ENCODE assay signal across 18 mouse cellular contexts in genomic region chr6:29974836-29975235, GRCm38 (mm10). TPM values are rescaled to one million over a fixed set of nuclear protein-coding genes. Genes with fewer than 3 reads are reported as not detected.
DNase-seq lines count a peak whose midpoint lies in the region; ATAC-seq and TF ChIP-seq lines count a peak whose summit lies in the region.
"Had no signal": no experiment of that assay in that cellular context is flagged by ENCODE, and none has a peak within 500 bp of the region (broad histone marks: within the 10 kb centered on the region; RNA-seq: fewer than 3 reads in every experiment).

No protein-coding gene starts in this region.

- peak; percentile 50; the same call in 1 of the 2 replicates for TF ChIP-seq CTCF in kidney, postnatal 0 days (IDR thresholded peaks at IDR 0.05; ENCODE audit: low read depth)

- no peak overlapping the region for H3K9ac ChIP-seq in kidney, postnatal 0 days (ENCODE audit: low read depth, low read length)
- H3K9ac ChIP-seq: hindbrain, embryonic 12.5 days; lung, embryonic 15.5 days; midbrain, embryonic 13.5 days had no signal

- H3K27me3 ChIP-seq in kidney, postnatal 0 days (ENCODE audit: insufficient read depth, low read length) = no peaks in the 10 kb centered on the region
- no peaks in the 10 kb centered on the region for H3K27me3 ChIP-seq in embryonic facial prominence, embryonic 10.5 days (replicated peaks; ENCODE audit: low read depth, poor library complexity, severe bottlenecking)
- H3K27me3 ChIP-seq: hindbrain, embryonic 12.5 days; lung, embryonic 15.5 days; midbrain, embryonic 13.5 days had no signal

- no peak overlapping the region for H3K27ac ChIP-seq in kidney, postnatal 0 days
- H3K27ac ChIP-seq in embryonic facial prominence, embryonic 10.5 days (replicated peaks) = no peak overlapping the region
- H3K27ac ChIP-seq: heart, embryonic 10.5 days; hindbrain, embryonic 12.5 days; limb, embryonic 10.5 days; lung, embryonic 15.5 days; midbrain, embryonic 13.5 days had no signal

- H3K4me2 ChIP-seq in kidney, postnatal 0 days (ENCODE audit: low read length) = no peak overlapping the region
- H3K4me2 ChIP-seq: hindbrain, embryonic 12.5 days; lung, embryonic 15.5 days; midbrain, embryonic 13.5 days had no signal

- peak; percentile 61 for DNase-seq in CD4-positive, CD25-positive, alpha-beta regulatory T cell, adult 2 months (ENCODE audit: low read depth, low spot score)
- DNase-seq in kidney, postnatal 0 days (ENCODE audit: low spot score) = no peak
- no peak for DNase-seq in kidney, postnatal 10 days
- DNase-seq in 3T3-L1 (ENCODE audit: low read depth, low spot score) = peak; percentile 20
- DNase-seq in ZHBTc4 (ENCODE audit: low read depth, low spot score) = peak; percentile 66
- DNase-seq in embryonic facial prominence, embryonic 10.5 days (ENCODE audit: low spot score) = no peak
- DNase-seq: adrenal gland, postnatal 14 days; cerebellum, adult 11 months; kidney, adult 9 months; right cerebral cortex, adult 18-20 months; thymus, adult 18-20 months had no signal

- H3K9me3 ChIP-seq in kidney, postnatal 0 days (replicated peaks; ENCODE audit: low read length) = no peaks in the 10 kb centered on the region
- no peaks in the 10 kb centered on the region for H3K9me3 ChIP-seq in embryonic facial prominence, embryonic 10.5 days
- H3K9me3 ChIP-seq: heart, embryonic 10.5 days; hindbrain, embryonic 12.5 days; limb, embryonic 10.5 days; lung, embryonic 15.5 days; midbrain, embryonic 13.5 days had no signal

- 67% methylated on average over 8 of the region's 8 CpGs for WGBS in kidney, postnatal 0 days
- 69% methylated on average over 8 of the region's 8 CpGs for WGBS in embryonic facial prominence, embryonic 10.5 days

- no peaks in the 10 kb centered on the region for H3K4me1 ChIP-seq in kidney, postnatal 0 days (replicated peaks; ENCODE audit: insufficient read depth, low read length)
- H3K4me1 ChIP-seq in embryonic facial prominence, embryonic 10.5 days = no peaks in the 10 kb centered on the region
- H3K4me1 ChIP-seq: heart, embryonic 10.5 days; hindbrain, embryonic 12.5 days; limb, embryonic 10.5 days; lung, embryonic 15.5 days; midbrain, embryonic 13.5 days had no signal

- H3K4me3 ChIP-seq in kidney, postnatal 0 days (replicated peaks; ENCODE audit: low read depth, low read length) = no peak overlapping the region
- H3K4me3 ChIP-seq in embryonic facial prominence, embryonic 10.5 days = no peak overlapping the region
- H3K4me3 ChIP-seq: heart, embryonic 10.5 days; hindbrain, embryonic 12.5 days; limb, embryonic 10.5 days; lung, embryonic 15.5 days; midbrain, embryonic 13.5 days had no signal

- H3K36me3 ChIP-seq in kidney, postnatal 0 days (ENCODE audit: insufficient read depth, low read length) = no peaks in the 10 kb centered on the region
- H3K36me3 ChIP-seq in embryonic facial prominence, embryonic 10.5 days (replicated peaks) = no peaks in the 10 kb centered on the region
- H3K36me3 ChIP-seq: heart, embryonic 10.5 days; hindbrain, embryonic 12.5 days; limb, embryonic 10.5 days; lung, embryonic 15.5 days; midbrain, embryonic 13.5 days had no signal

- no peak for ATAC-seq in CD4-positive, CD25-positive, alpha-beta regulatory T cell, adult 4 months
- no peak for ATAC-seq in kidney, postnatal 0 days (replicated peaks; ENCODE audit: low FRiP score, low read depth)
- ATAC-seq in megakaryocyte-erythroid progenitor cell, adult 5-6 weeks (replicated peaks; ENCODE audit: low FRiP score, low TSS enrichment, poor library complexity, severe bottlenecking) = no peak; the same call in 1 of the 2 replicates
- ATAC-seq: midbrain, embryonic 13.5 days had no signal

RNA-seq across cellular contexts. Expression of gene Strip2, which starts 58.0 kb away (rescaled TPM):
- under 1 TPM; 0.11 to 0.27 TPM for polyA plus RNA-seq in CD4-positive, CD25-positive, alpha-beta regulatory T cell, adult 4 months (2017; shearing (Covaris generic))
- 0.79 and 0.92 TPM in 2 replicates for polyA plus RNA-seq in kidney, postnatal 0 days (2015; fragmentation: Nextera tagmentation; extraction: Ambion mirVana)
- polyA plus RNA-seq in embryonic facial prominence, embryonic 10.5 days (2016; fragmentation: Nextera tagmentation; extraction: Ambion mirVana) = 0.65 and 0.82 TPM in 2 replicates
- total RNA-seq in megakaryocyte-erythroid progenitor cell, adult 5-6 weeks (2014; fragmentation: Nextera tagmentation) = 0.48 and 0.82 TPM in 2 replicates
- total RNA-seq in megakaryocyte-erythroid progenitor cell, adult 5-6 weeks (2017) = 1.2 TPM in 1 of 2 replicates, not detected in the other

Comparison
In these comparisons a context has a peak if more than half of its experiments do, and no peak if none do; other contexts are left out.
1. DNase-seq: peak in CD4-positive, CD25-positive, alpha-beta regulatory T cell, adult 2 months (single experiment), 3T3-L1 (single experiment) and ZHBTc4 (single experiment); none in kidney, postnatal 0 days (single experiment), kidney, postnatal 10 days (single experiment) and embryonic facial prominence, embryonic 10.5 days (single experiment).